Mouse (Mus musculus): ENCODE data around the gene Ankrd42.
A peak's percentile ranks its signal among the peaks of the same experiment; 100 is the strongest.

Ankrd42 gene

DNA sequence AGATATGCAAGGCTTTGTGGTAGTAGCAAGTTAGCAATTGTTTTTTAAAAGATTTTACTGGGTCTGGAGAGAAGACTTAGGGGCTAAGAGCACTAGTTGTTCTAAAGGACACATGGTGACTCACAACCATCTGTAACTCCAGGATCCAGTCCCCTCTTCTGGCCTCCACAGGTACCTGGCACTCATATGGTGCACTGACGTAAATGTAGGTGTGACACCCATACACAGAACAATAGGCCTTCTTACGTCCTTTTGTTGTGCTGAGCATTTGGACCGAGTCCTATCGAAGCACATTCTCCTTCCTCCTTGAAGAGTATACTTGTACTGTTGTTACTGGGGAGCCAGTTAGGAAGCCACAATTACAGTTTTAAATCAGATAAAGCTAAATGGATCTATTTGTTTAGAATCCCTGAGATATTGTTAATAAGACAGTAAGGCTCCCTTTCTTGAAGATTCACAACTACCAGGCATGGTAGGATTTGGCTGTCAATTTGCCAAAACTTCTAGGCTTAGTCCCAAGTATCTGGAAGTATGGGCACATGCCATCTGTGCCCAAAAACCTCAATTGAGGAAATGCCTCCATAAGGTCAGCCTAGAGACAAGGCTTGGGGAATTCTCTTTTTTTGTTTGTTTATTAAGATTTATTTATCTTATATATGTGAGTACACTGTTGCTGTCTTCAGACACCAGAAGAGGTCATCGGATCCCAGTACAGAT lies 56.3 kb downstream of the Ankrd42 start:
- DNase-seq (ENCODE audit: low read depth, low spot score) = no peak

- DNase-seq (ENCODE audit: low read depth, low spot score) = no peak
These were observed 70.2 kb downstream of the Ankrd42 start for GRCm38 (mm10) chr7:92566775-92567174.

- DNase-seq (ENCODE audit: low read depth, low spot score) = peak; percentile 90
These were observed 75.7 kb downstream of the Ankrd42 start, which contains the start of gene Ccdc90b for GRCm38 (mm10) chr7:92560986-92561876. TSS of gene Ccdc90b (plus strand) at chr7:92561149.

DNA sequence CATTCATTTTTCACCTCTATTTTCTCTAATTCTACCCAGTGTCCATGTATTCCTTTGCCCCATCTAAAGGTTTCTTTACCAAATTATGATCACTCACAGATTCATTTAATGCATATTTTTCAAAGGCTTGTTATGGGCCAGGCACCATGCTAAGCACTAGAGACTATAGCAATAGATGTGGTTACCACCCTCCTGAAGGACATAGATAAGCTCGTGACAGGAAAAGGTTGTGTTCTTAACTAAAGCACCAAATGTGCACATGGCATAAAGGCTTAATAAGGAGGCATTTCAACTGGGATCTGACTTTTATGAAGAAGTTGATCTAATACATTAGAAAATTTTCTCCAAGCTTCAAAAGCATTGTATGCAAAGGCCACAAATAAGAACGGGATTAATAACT lies 78.2 kb downstream of the Ankrd42 start:
- no peak for DNase-seq (ENCODE audit: low read depth, low spot score)

- peak; percentile 44 for DNase-seq (ENCODE audit: low read depth, low spot score)
These were observed 86.0 kb downstream of the Ankrd42 start for GRCm38 (mm10) chr7:92550990-92551392.

DNA sequence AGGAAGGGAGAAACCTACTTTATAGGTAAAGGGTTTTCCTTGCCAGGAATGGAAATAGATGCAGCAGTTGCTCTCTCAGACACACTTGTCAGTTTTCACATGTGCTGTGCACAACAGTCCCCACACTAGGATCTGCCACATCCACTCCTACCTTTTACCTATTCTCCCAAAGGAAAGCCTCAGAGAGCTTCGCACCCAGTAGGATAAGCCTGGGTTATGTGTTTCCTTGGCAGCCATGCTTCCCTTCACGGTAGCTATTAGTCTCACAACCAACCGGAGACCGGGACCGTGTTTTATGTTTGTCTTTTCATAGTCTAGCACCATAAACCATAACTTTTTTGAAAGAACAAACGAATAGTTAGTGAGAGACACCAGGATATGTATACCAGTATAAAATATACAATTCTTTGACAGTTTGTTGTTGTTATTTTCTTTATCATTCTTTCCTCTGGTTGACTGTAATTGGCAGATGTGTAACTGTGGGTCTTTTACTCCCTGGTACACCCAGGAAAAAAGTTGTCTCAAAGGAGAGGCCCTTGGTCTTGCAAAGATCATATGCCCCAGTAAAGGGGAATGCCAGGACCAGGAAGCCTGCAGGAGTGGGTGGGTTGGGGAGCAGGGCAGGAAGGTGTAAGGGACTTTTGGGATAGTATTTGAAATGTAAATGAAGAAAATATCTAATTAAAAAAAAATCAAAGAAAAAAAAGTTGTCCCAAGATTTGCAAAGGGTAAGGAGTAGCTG lies 86.5 kb downstream of the Ankrd42 start:
- no peak for DNase-seq (ENCODE audit: low read depth, low spot score)

DNA sequence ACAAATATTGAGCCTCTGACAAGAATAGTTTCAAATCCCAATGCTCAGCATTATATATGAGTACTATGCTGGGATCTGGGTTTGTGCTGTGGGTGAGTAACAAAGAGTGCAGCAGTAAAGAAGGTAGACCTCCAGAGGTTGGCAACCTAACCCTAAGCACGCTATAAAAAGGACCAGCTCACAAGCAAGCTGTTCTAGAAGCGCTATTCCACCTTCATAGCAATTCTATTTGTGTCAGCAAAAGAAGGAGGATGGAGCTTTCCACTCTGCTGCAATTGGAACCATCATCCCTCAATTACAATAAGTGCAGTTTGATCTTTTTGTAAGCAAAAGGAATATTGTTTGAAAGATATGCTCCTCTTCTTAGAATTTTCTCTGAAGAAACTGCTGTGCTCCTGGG lies 90.2 kb downstream of the Ankrd42 start:
- DNase-seq (ENCODE audit: low read depth, low spot score) = no peak

DNA sequence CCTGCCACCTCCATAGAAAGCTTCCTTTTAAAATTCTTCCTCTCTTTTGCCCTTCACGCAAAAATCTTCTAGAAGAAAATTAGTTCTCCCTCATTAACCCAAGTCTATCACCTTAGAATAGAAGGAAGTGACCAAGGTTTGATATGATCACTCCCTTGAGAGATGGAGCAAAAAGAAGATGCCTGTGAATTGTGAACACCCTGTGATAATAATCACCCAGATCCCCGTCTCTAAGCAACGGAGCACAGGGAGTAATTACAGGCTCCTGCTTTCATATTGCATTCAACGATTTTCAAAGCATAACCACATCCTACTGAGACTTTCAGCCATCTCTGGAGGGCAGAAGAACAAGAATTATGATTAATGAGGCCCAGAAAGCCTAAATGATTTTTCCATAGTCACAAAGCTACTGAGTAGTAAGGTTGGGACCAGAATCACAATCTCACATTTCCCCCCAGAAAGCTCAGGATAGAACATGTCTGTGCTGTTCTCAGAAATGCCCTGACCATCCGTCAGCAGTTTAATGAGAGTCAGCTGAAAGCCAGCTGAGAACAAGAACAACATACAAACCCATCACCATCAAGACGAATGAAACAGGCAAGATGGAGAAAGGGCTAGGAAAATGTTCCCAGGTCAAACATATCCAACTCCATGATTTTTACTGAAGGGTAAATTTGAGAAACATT lies 104.4 kb downstream of the Ankrd42 start:
- DNase-seq (ENCODE audit: low read depth, low spot score) = no peak

Measured in CD4-positive, CD25-positive, alpha-beta regulatory T cell, adult 2 months (primary cell).